Mouse (Mus musculus): ENCODE measurements around the gene Tm4sf19. TPM values are rescaled to one million over a fixed set of nuclear protein-coding genes. Genes with fewer than 3 reads are reported as not detected.

Gene Tm4sf19
- total RNA-seq, 2 experiments from 2014 or later: not detected

Other genes starting within 250 kb of the Tm4sf19 start
- gene Nrros, start 234.9 kb upstream of the Tm4sf19 start, total RNA-seq (2021): 1 to 10 TPM; 5.3 to 5.6 TPM
- gene Bex6, start 220.7 kb upstream of the Tm4sf19 start, total RNA-seq (2021): not detected
- gene Fbxo45, start 153.3 kb upstream of the Tm4sf19 start, total RNA-seq (2021): 10 to 100 TPM; 12.8 to 13.1 TPM
- 1 to 10 TPM; 7.2 to 7.8 TPM for gene Wdr53, start 153.3 kb upstream of the Tm4sf19 start, total RNA-seq (2021)
- gene Smco1, start 129.0 kb upstream of the Tm4sf19 start, total RNA-seq (2021): 10 to 100 TPM; 25.6 to 30.3 TPM
- 10 to 100 TPM; 13.2 to 15.0 TPM for gene Rnf168, start 123.0 kb upstream of the Tm4sf19 start, total RNA-seq (2021)
- 10 to 100 TPM; 22.9 to 24.0 TPM for gene Ubxn7, start 68.2 kb upstream of the Tm4sf19 start, total RNA-seq (2021)
- gene Tctex1d2, start 19.2 kb downstream of the Tm4sf19 start, total RNA-seq (2021): 1 to 10 TPM; 7.4 to 8.0 TPM
- 100 to 1,000 TPM; 122 to 126 TPM for gene Pcyt1a, start 30.4 kb downstream of the Tm4sf19 start, total RNA-seq (2021)
- under 1 TPM; 0.75 to 0.95 TPM for gene Slc51a, start 87.4 kb downstream of the Tm4sf19 start, total RNA-seq (2021)
- gene Zdhhc19, start 95.8 kb downstream of the Tm4sf19 start, total RNA-seq (2021): not detected
- 100 to 1,000 TPM; 168 to 194 TPM for gene Tfrc, start 208.4 kb downstream of the Tm4sf19 start, total RNA-seq (2021)
- gene Tnk2, start 243.4 kb downstream of the Tm4sf19 start, total RNA-seq (2021): 10 to 100 TPM; 20.9 to 24.7 TPM

Measured in heart, postnatal 25 days (tissue).